Mouse (Mus musculus): Measurements from ENCODE around the gene Thbs3. TPM values are rescaled to one million over a fixed set of nuclear protein-coding genes. Genes with fewer than 3 reads are reported as not detected.

Thbs3 gene
- 10 to 100 TPM; 27.8 to 37.9 TPM for total RNA-seq (2021)
- long read RNA-seq, experiment 1, transcript Thbs3-201 (23 exons, 3,190 nt) = major isoform, 14 of 22 reads
- long read RNA-seq, experiment 1, partial matches to known transcripts = 4 of 22 reads
- long read RNA-seq, experiment 1, other reads (novel, unspliced or antisense) = 2 of 22 reads
- long read RNA-seq, experiment 2, transcript Thbs3-201 (23 exons, 3,190 nt) = major isoform, 28 of 34 reads
- long read RNA-seq, experiment 2, partial matches to known transcripts = 5 of 34 reads
- long read RNA-seq, experiment 2, other reads (novel, unspliced or antisense) = 1 of 34 reads

- peak; percentile 59 for DNase-seq
- intact Hi-C loops (cut with DNase I; ENCODE audit: low total_unique reads) = no loop called here
Observed at GRCm38 (mm10) chr3:89214681-89215411, at the start of gene Thbs3. Gene Thbs3 (plus strand): TSS chr3:89215180.

GRCm38 (mm10) chr3:89165268-89165870 is 49.6 kb upstream of the Thbs3 start:
- DNase-seq = no peak
- intact Hi-C loops (cut with DNase I; ENCODE audit: low total_unique reads) = no loop called here

- intact Hi-C loops (cut with DNase I; ENCODE audit: low total_unique reads) = no loop called here
- no peak for DNase-seq
Observed at GRCm38 (mm10) chr3:89166945-89167344, 48.0 kb upstream of the Thbs3 start.

- intact Hi-C loops (cut with DNase I; ENCODE audit: low total_unique reads) = no loop called here
- no peak for DNase-seq
Observed at GRCm38 (mm10) chr3:89174844-89175243, 40.1 kb upstream of the Thbs3 start.

- DNase-seq = no peak
- intact Hi-C loops (cut with DNase I; ENCODE audit: low total_unique reads) = no loop called here
Observed at GRCm38 (mm10) chr3:89175544-89175943, 39.4 kb upstream of the Thbs3 start.

GRCm38 (mm10) chr3:89176421-89176820 is 38.6 kb upstream of the Thbs3 start:
- no peak for DNase-seq
- intact Hi-C loops (cut with DNase I; ENCODE audit: low total_unique reads) = no loop called here

GRCm38 (mm10) chr3:89177242-89178106 is 37.5 kb upstream of the Thbs3 start, which contains the start of gene Scamp3:
Gene Scamp3 (plus strand): TSS chr3:89177473.
- intact Hi-C loops (cut with DNase I; ENCODE audit: low total_unique reads) = no loop called here
- DNase-seq = peak; percentile 82

- DNase-seq = no peak
- intact Hi-C loops (cut with DNase I; ENCODE audit: low total_unique reads) = no loop called here
Observed at GRCm38 (mm10) chr3:89178107-89178385, 36.9 kb upstream of the Thbs3 start.

- intact Hi-C loops (cut with DNase I; ENCODE audit: low total_unique reads) = no loop called here
Observed at GRCm38 (mm10) chr3:89179056-89179455, 35.9 kb upstream of the Thbs3 start.

GRCm38 (mm10) chr3:89181749-89182500 is 33.1 kb upstream of the Thbs3 start:
- no peak for DNase-seq
- intact Hi-C loops (cut with DNase I; ENCODE audit: low total_unique reads) = no loop called here

More at GRCm38 (mm10) chr3:89179056-89179455, 35.9 kb upstream of the Thbs3 start:
- DNase-seq = no peak

GRCm38 (mm10) chr3:89182531-89183057 is 32.4 kb upstream of the Thbs3 start:
- no peak for DNase-seq
- intact Hi-C loops (cut with DNase I; ENCODE audit: low total_unique reads) = no loop called here

- DNase-seq = peak; percentile 87
- intact Hi-C loops (cut with DNase I; ENCODE audit: low total_unique reads) = no loop called here
Observed at GRCm38 (mm10) chr3:89183058-89183958, 31.7 kb upstream of the Thbs3 start, which contains the start of gene Fam189b. Gene Fam189b (plus strand): TSS chr3:89183143.

- intact Hi-C loops (cut with DNase I; ENCODE audit: low total_unique reads) = no loop called here
- DNase-seq = no peak
Observed at GRCm38 (mm10) chr3:89183959-89184315, 31.0 kb upstream of the Thbs3 start.

GRCm38 (mm10) chr3:89187197-89187596 is 27.8 kb upstream of the Thbs3 start:
- intact Hi-C loops (cut with DNase I; ENCODE audit: low total_unique reads) = no loop called here
- DNase-seq = no peak

GRCm38 (mm10) chr3:89187690-89188477 is 27.1 kb upstream of the Thbs3 start:
- no peak for DNase-seq
- intact Hi-C loops (cut with DNase I; ENCODE audit: low total_unique reads) = no loop called here

GRCm38 (mm10) chr3:89188478-89188875 is 26.5 kb upstream of the Thbs3 start:
- DNase-seq = no peak
- intact Hi-C loops (cut with DNase I; ENCODE audit: low total_unique reads) = no loop called here

GRCm38 (mm10) chr3:89190436-89190835 is 24.5 kb upstream of the Thbs3 start:
- DNase-seq = no peak
- intact Hi-C loops (cut with DNase I; ENCODE audit: low total_unique reads) = no loop called here

Measured in gastrocnemius, postnatal 14 days (tissue).